Mouse (Mus musculus): ENCODE results near the gene Atp9a. TPM values are rescaled to one million over a fixed set of nuclear protein-coding genes. Genes with fewer than 3 reads are reported as not detected.

The Atp9a gene
- polyA plus RNA-seq, 1 experiment from 2014 or later, result 19.5 TPM

- no peak overlapping the region for H3K4me3 ChIP-seq (ENCODE audit: low read depth, low read length)
Observed at GRCm38 (mm10) chr2:168587159-168587558, 155.1 kb downstream of the Atp9a start.

GRCm38 (mm10) chr2:168586512-168586911 lies 155.7 kb downstream of the Atp9a start:
- no peak for DNase-seq (ENCODE audit: low spot score)
- H3K9me3 ChIP-seq (ENCODE audit: low read length), result no peaks in the 10 kb centered on the region
- ATAC-seq, result no peak
- WGBS, result 76% methylated on average over 12 of the region's 12 CpGs
- no peak overlapping the region for H3K4me2 ChIP-seq (replicated peaks; ENCODE audit: low read depth, low read length)
- H3K9ac ChIP-seq (replicated peaks; ENCODE audit: low read depth), result no peak overlapping the region
- H3K36me3 ChIP-seq (ENCODE audit: insufficient read depth, low read length), result no peaks in the 10 kb centered on the region
- H3K4me1 ChIP-seq (ENCODE audit: insufficient read depth, low read depth, low read length), result no peaks in the 10 kb centered on the region
- H3K27me3 ChIP-seq (replicated peaks; ENCODE audit: insufficient read depth, low read length), result 0 out of 2 replicates have a peak, but pooled peaks cover 12% of the 10 kb centered on the region
- TF ChIP-seq EP300 (IDR thresholded peaks at IDR 0.05), result no peak
- TF ChIP-seq CTCF (IDR thresholded peaks at IDR 0.05), result no peak
- no peak overlapping the region for H3K27ac ChIP-seq (ENCODE audit: low read length)
- H3K4me3 ChIP-seq (ENCODE audit: low read depth, low read length), result no peak overlapping the region

More at GRCm38 (mm10) chr2:168587159-168587558, 155.1 kb downstream of the Atp9a start:
- Histone ChIP-seq H3K36me3 (ENCODE audit: insufficient read depth, low read length) (no peaks in the 10 kb centered on the region), H3K4me1 (ENCODE audit: insufficient read depth, low read depth, low read length) (no peaks in the 10 kb centered on the region), H3K4me2 (replicated peaks; ENCODE audit: low read depth, low read length) (no peak overlapping the region), H3K27ac (ENCODE audit: low read length) (no peak overlapping the region), H3K9me3 (ENCODE audit: low read length) (no peaks in the 10 kb centered on the region), H3K9ac (replicated peaks; ENCODE audit: low read depth) (no peak overlapping the region), H3K27me3 (replicated peaks; ENCODE audit: insufficient read depth, low read length) (0 out of 2 replicates have a peak, but pooled peaks cover 12% of the 10 kb centered on the region)
- TF ChIP-seq CTCF (IDR thresholded peaks at IDR 0.05), result no peak
- WGBS, result 64% methylated on average over 8 of the region's 8 CpGs
- DNase-seq (ENCODE audit: low spot score), result no peak
- no peak for ATAC-seq

GRCm38 (mm10) chr2:168584857-168585256 lies 157.4 kb downstream of the Atp9a start:
- Histone ChIP-seq H3K9ac (replicated peaks; ENCODE audit: low read depth) (no peak overlapping the region), H3K4me3 (ENCODE audit: low read depth, low read length) (no peak overlapping the region), H3K4me2 (replicated peaks; ENCODE audit: low read depth, low read length) (no peak overlapping the region), H3K27me3 (replicated peaks; ENCODE audit: insufficient read depth, low read length) (0 out of 2 replicates have a peak, but pooled peaks cover 6% of the 10 kb centered on the region), H3K9me3 (ENCODE audit: low read length) (no peaks in the 10 kb centered on the region), H3K4me1 (ENCODE audit: insufficient read depth, low read depth, low read length) (no peaks in the 10 kb centered on the region), H3K27ac (ENCODE audit: low read length) (no peak overlapping the region), H3K36me3 (ENCODE audit: insufficient read depth, low read length) (no peaks in the 10 kb centered on the region)
- DNase-seq (ENCODE audit: low spot score) (no peak), ATAC-seq (no peak)
- TF ChIP-seq EP300 (IDR thresholded peaks at IDR 0.05), result no peak
- TF ChIP-seq CTCF (IDR thresholded peaks at IDR 0.05), result no peak
- WGBS, result 82% methylated on average over 6 of the region's 6 CpGs

Small RNA genes within 50 kb of the gene (microRNA-seq; reads per million reads assigned to microRNA genes)
- gene Mir7004, result not detected

Other genes with a start within 250 kb of the Atp9a start
- 0.72 and 0.96 TPM in 2 replicates for gene Nfatc2, start 140.8 kb downstream of the Atp9a start, polyA plus RNA-seq (2015; fragmentation: Nextera tagmentation; extraction: Ambion mirVana)
- not detected in 2 replicates for gene Sall4, start 25.5 kb upstream of the Atp9a start, polyA plus RNA-seq (2015; fragmentation: Nextera tagmentation; extraction: Ambion mirVana)
- 14.0 and 15.8 TPM in 2 replicates for gene Zfp64, start 213.2 kb upstream of the Atp9a start, polyA plus RNA-seq (2015; fragmentation: Nextera tagmentation; extraction: Ambion mirVana)